Mouse (Mus musculus): ENCODE measurements around the gene Tbck.

DNA sequence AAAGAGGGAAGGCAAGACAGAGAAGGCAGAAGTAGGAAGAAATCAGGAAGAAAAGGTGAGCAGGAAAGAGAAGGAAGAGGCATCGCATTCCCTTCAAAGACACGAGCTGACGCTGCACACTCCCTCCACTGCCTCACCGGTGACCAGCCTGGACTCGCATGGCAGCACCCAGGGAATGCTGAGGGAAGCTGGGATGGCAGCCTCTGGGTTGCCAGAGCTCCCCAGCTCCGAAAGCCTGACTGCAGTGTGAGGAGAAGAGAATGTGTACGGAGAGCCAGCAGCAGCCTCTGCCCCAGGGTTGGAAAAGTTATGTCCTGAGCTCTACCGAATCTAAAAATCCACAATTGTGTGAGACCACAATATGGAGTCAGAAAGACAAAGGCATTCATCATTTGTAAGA lies 155.6 kb downstream of the Tbck start:
- TF ChIP-seq CTCF (IDR thresholded peaks at IDR 0.05; ENCODE audit: borderline replicate concordance, control insufficient read depth, extremely low read depth, insufficient read depth, low read length, poor library complexity) (no peak), POLR2A (IDR thresholded peaks at IDR 0.05; ENCODE audit: control insufficient read depth, extremely low read depth, insufficient read depth, low read length, poor library complexity) (no peak)

All from thymus, adult 2 months (tissue).